Mouse (Mus musculus) stomach, postnatal 0 days (tissue): ENCODE measurements around the gene Col13a1.

Source experiments
- CTCF ChIP-seq: IDR thresholded peaks from 2 replicates; pipeline ENCODE4 v1.5.1; 2016; ENCODE audit warnings: antibody characterized with exemption, low read depth, mild to moderate bottlenecking, moderate library complexity
- EP300 ChIP-seq: optimal IDR thresholded peaks from 2 replicates; pipeline ENCODE3; 2016; ENCODE audit warnings: antibody characterized with exemption

DNA sequence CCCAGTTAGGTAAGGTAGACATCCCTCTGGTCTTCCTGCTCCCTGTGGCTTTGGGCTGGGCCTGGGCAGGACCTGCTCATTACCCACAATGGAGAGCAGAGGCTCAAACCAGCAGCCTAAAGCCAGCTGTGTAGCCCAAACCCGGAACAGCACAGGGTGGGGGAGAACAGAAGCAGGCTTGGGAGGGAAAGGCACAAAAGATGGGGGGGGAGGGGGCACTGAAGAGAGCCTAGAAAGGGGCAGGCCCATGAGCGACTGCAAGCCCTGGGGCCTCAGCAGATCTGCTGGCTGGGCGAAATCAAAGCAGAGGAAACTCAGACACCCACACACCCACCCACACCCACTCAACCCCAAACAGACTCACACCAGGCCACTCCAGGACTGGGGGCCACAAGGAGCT is 11.7 kb downstream of the Col13a1 start:
- TF ChIP-seq EP300 (no peak), CTCF (no peak)
